Mouse (Mus musculus): ENCODE results near the gene Pparg. TPM values are rescaled to one million over a fixed set of nuclear protein-coding genes. Genes with fewer than 3 reads are reported as not detected.

Gene Pparg
- polyA plus RNA-seq, 1 experiment, result 5.1 TPM

DNA sequence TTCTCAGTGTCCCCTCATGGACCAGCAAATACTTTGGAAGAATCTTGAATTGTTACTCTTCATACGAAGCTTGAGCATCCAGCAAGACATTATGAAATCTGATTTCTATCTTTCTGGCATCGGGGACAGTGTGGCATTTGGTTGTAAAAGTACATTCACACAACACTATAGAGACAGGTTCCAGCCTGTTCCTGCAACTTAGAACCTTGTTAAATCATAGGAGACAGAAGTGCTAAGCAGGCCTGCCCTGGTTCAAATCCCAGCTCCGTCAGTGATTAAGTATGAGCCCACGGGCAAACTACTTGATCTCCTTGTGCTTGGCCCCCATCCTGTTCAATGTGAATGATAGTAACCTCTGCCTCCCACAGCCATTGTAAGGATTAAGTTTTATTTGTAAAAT lies 41.1 kb upstream of the Pparg start:
- Histone ChIP-seq H3K27me3 (ENCODE audit: control insufficient read depth, insufficient read depth, low read length) (no peaks in the 10 kb centered on the region), H3K4me1 (ENCODE audit: control insufficient read depth, insufficient read depth, insufficient read length) (no peaks in the 10 kb centered on the region), H3K36me3 (ENCODE audit: control insufficient read depth, insufficient read depth, low read length) (no peaks in the 10 kb centered on the region), H3K4me3 (ENCODE audit: extremely low read depth, insufficient read depth, insufficient read length) (no peak overlapping the region), H3K27ac (ENCODE audit: insufficient read depth, low read length) (no peak overlapping the region)
- DNase-seq (ENCODE audit: low read depth in 1 of 2, low spot score in 2 of 2), result no peak
- 88% methylated on average over 4 of the region's 4 CpGs for WGBS
- TF ChIP-seq POLR2A (IDR thresholded peaks at IDR 0.05; ENCODE audit: low read depth, low read length) (no peak), CTCF (IDR thresholded peaks at IDR 0.05; ENCODE audit: extremely low read depth, insufficient read depth, insufficient read length, insufficient replicate concordance) (no peak)

- WGBS, result 45% methylated on average over 8 of the region's 8 CpGs
- Histone ChIP-seq H3K4me1 (ENCODE audit: control insufficient read depth, insufficient read depth, insufficient read length) (no peaks in the 10 kb centered on the region), H3K36me3 (ENCODE audit: control insufficient read depth, insufficient read depth, low read length) (no peaks in the 10 kb centered on the region), H3K27me3 (ENCODE audit: control insufficient read depth, insufficient read depth, low read length) (no peaks in the 10 kb centered on the region), H3K27ac (ENCODE audit: insufficient read depth, low read length) (peak overlapping the region; percentile 29; the same call in 1 of the 2 replicates), H3K4me3 (ENCODE audit: extremely low read depth, insufficient read depth, insufficient read length) (no peak overlapping the region)
- no peak for DNase-seq (ENCODE audit: low read depth in 1 of 2, low spot score in 2 of 2)
- TF ChIP-seq POLR2A (IDR thresholded peaks at IDR 0.05; ENCODE audit: low read depth, low read length), result no peak
- TF ChIP-seq CTCF (IDR thresholded peaks at IDR 0.05; ENCODE audit: extremely low read depth, insufficient read depth, insufficient read length, insufficient replicate concordance), result no peak
These were observed 39.6 kb upstream of the Pparg start for GRCm38 (mm10) chr6:115320927-115321714.

DNA sequence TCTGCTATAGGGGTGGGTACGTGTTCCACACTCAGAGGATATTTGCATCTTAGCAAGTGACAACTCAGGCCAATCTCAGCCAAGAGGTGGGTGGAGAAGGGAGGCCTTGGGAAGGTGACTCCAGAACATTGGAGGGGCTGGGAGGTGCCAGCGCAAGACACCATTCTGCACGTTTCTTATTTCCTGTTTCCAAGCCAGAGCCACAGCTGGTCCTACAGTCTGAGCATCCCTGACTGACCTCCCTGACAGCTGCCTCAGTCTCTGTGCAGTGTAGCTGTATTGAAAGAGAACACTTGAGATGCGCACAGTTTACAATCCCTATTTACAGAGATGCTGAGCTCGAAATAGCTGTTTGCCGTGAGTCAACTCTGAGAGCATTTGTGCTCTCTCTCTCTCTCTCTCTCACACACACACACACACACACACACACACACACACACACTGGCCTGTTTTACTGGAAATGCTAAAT lies 38.8 kb upstream of the Pparg start:
- DNase-seq (ENCODE audit: low read depth in 1 of 2, low spot score in 2 of 2), result no peak
- WGBS, result 67% methylated on average over 6 of the region's 6 CpGs
- Histone ChIP-seq H3K27ac (ENCODE audit: insufficient read depth, low read length) (no peak overlapping the region), H3K4me3 (ENCODE audit: extremely low read depth, insufficient read depth, insufficient read length) (no peak overlapping the region), H3K36me3 (ENCODE audit: control insufficient read depth, insufficient read depth, low read length) (no peaks in the 10 kb centered on the region), H3K4me1 (ENCODE audit: control insufficient read depth, insufficient read depth, insufficient read length) (no peaks in the 10 kb centered on the region), H3K27me3 (ENCODE audit: control insufficient read depth, insufficient read depth, low read length) (no peaks in the 10 kb centered on the region)
- TF ChIP-seq CTCF (IDR thresholded peaks at IDR 0.05; ENCODE audit: extremely low read depth, insufficient read depth, insufficient read length, insufficient replicate concordance) (no peak), POLR2A (IDR thresholded peaks at IDR 0.05; ENCODE audit: low read depth, low read length) (no peak)

- no peak for TF ChIP-seq POLR2A (IDR thresholded peaks at IDR 0.05; ENCODE audit: low read depth, low read length)
- no peak for TF ChIP-seq CTCF (IDR thresholded peaks at IDR 0.05; ENCODE audit: extremely low read depth, insufficient read depth, insufficient read length, insufficient replicate concordance)
- DNase-seq (ENCODE audit: low read depth in 1 of 2, low spot score in 2 of 2), result no peak
- no peak overlapping the region for H3K4me3 ChIP-seq (ENCODE audit: extremely low read depth, insufficient read depth, insufficient read length)
- no peaks in the 10 kb centered on the region for H3K27me3 ChIP-seq (ENCODE audit: control insufficient read depth, insufficient read depth, low read length)
- H3K4me1 ChIP-seq (ENCODE audit: control insufficient read depth, insufficient read depth, insufficient read length), result no peaks in the 10 kb centered on the region
- H3K36me3 ChIP-seq (ENCODE audit: control insufficient read depth, insufficient read depth, low read length), result no peaks in the 10 kb centered on the region
- H3K27ac ChIP-seq (ENCODE audit: insufficient read depth, low read length), result no peak overlapping the region
- WGBS, result 95% methylated on average over 5 of the region's 5 CpGs
These were observed 37.8 kb upstream of the Pparg start for GRCm38 (mm10) chr6:115322956-115323355.

GRCm38 (mm10) chr6:115330964-115331363 lies 29.8 kb upstream of the Pparg start:
- Histone ChIP-seq H3K4me3 (ENCODE audit: extremely low read depth, insufficient read depth, insufficient read length) (no peak overlapping the region), H3K27ac (ENCODE audit: insufficient read depth, low read length) (peak overlapping the region; percentile 14; the same call in 1 of the 2 replicates), H3K36me3 (ENCODE audit: control insufficient read depth, insufficient read depth, low read length) (no peaks in the 10 kb centered on the region), H3K4me1 (ENCODE audit: control insufficient read depth, insufficient read depth, insufficient read length) (no peaks in the 10 kb centered on the region), H3K27me3 (ENCODE audit: control insufficient read depth, insufficient read depth, low read length) (no peaks in the 10 kb centered on the region)
- DNase-seq (ENCODE audit: low read depth in 1 of 2, low spot score in 2 of 2), result no peak
- TF ChIP-seq POLR2A (IDR thresholded peaks at IDR 0.05; ENCODE audit: low read depth, low read length) (no peak), CTCF (IDR thresholded peaks at IDR 0.05; ENCODE audit: extremely low read depth, insufficient read depth, insufficient read length, insufficient replicate concordance) (no peak)

GRCm38 (mm10) chr6:115333099-115333694 lies 27.6 kb upstream of the Pparg start:
- TF ChIP-seq CTCF (IDR thresholded peaks at IDR 0.05; ENCODE audit: extremely low read depth, insufficient read depth, insufficient read length, insufficient replicate concordance) (no peak), POLR2A (IDR thresholded peaks at IDR 0.05; ENCODE audit: low read depth, low read length) (no peak)
- H3K36me3 ChIP-seq (ENCODE audit: control insufficient read depth, insufficient read depth, low read length), result no peaks in the 10 kb centered on the region
- 72% methylated on average over 2 of the region's 2 CpGs for WGBS
- no peak for DNase-seq (ENCODE audit: low read depth in 1 of 2, low spot score in 2 of 2)
- H3K4me1 ChIP-seq (ENCODE audit: control insufficient read depth, insufficient read depth, insufficient read length), result no peaks in the 10 kb centered on the region
- H3K27ac ChIP-seq (ENCODE audit: insufficient read depth, low read length), result no peak overlapping the region
- no peaks in the 10 kb centered on the region for H3K27me3 ChIP-seq (ENCODE audit: control insufficient read depth, insufficient read depth, low read length)
- H3K4me3 ChIP-seq (ENCODE audit: extremely low read depth, insufficient read depth, insufficient read length), result no peak overlapping the region

DNA sequence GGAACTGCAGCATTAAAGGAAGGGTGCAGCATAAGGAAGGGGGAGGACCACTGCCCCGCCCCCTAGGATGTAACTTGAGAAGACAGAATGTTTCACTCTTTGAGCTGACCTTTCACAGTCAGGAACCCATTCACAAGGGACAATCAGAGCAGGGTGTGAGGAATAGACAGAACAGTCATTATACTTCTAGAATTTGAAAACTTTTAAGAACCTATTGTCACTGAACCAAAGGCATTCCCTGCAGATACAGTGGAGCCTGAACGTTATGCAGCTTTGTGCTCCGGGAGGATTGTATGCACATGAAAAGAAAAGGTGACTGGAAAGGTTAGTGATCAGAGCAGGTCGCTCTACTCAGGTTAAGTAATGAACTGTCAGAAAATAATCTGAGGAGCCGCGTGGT lies 25.2 kb upstream of the Pparg start:
- TF ChIP-seq CTCF (IDR thresholded peaks at IDR 0.05; ENCODE audit: extremely low read depth, insufficient read depth, insufficient read length, insufficient replicate concordance) (no peak), POLR2A (IDR thresholded peaks at IDR 0.05; ENCODE audit: low read depth, low read length) (no peak)
- no peaks in the 10 kb centered on the region for H3K4me1 ChIP-seq (ENCODE audit: control insufficient read depth, insufficient read depth, insufficient read length)
- H3K27ac ChIP-seq (ENCODE audit: insufficient read depth, low read length), result no peak overlapping the region
- H3K27me3 ChIP-seq (ENCODE audit: control insufficient read depth, insufficient read depth, low read length), result no peaks in the 10 kb centered on the region
- no peaks in the 10 kb centered on the region for H3K36me3 ChIP-seq (ENCODE audit: control insufficient read depth, insufficient read depth, low read length)
- no peak for DNase-seq (ENCODE audit: low read depth in 1 of 2, low spot score in 2 of 2)
- 85% methylated on average over 6 of the region's 6 CpGs for WGBS
- H3K4me3 ChIP-seq (ENCODE audit: extremely low read depth, insufficient read depth, insufficient read length), result no peak overlapping the region
